17 mouse cellular contexts compared by ENCODE assay signal in the genomic region with DNA sequence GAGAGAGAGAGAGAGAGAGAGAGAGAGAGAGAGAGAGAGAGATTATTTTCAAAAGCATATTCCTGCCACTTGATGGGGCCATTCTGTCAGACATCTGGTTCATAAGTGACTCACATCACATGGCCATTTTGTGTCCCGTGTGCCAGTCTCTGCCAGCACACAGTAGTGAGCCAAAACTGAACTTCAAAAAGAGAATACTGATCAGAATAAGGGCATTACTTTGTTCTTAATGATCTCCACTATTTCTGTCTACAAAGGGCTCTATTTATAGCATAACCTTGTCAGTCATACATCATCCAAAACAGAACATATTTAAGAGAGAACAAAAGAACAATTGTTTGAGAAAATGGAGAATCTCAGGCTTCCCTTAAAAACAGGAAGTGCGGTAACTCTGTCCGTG. TPM values are rescaled to one million over a fixed set of nuclear protein-coding genes. Genes with fewer than 3 reads are reported as not detected.
DNase-seq lines count a peak whose midpoint lies in the region; ATAC-seq and TF ChIP-seq lines count a peak whose summit lies in the region.
"Had no signal": no experiment of that assay in that cellular context is flagged by ENCODE, and none has a peak within 500 bp of the region (broad histone marks: within the 10 kb centered on the region; RNA-seq: fewer than 3 reads in every experiment).

No protein-coding gene starts in this region.

- no peak for TF ChIP-seq EP300 in MEL (IDR thresholded peaks at IDR 0.05; ENCODE audit: low read depth in 1 of 2, low read length in 2 of 2)

- H3K27me3 ChIP-seq in forebrain, postnatal 0 days (ENCODE audit: insufficient read depth, low read length) = no peaks in the 10 kb centered on the region
- H3K27me3 ChIP-seq in forebrain, embryonic 15.5 days = no peaks in the 10 kb centered on the region
- no peaks in the 10 kb centered on the region for H3K27me3 ChIP-seq in lung, embryonic 14.5 days (ENCODE audit: insufficient read depth, low read length)
- H3K27me3 ChIP-seq in MEL (ENCODE audit: control insufficient read depth in 1 of 2, insufficient read depth in 2 of 2, low read length in 2 of 2) (no peaks in the 10 kb centered on the region), myocyte (ENCODE audit: control insufficient read depth, insufficient read depth, insufficient read length) (peaks cover 11% of the 10 kb centered on the region)
- H3K27me3 ChIP-seq: embryonic facial prominence, embryonic 15.5 days; hindbrain, embryonic 15.5 days; limb, embryonic 15.5 days; neural tube, embryonic 12.5 days had no signal

- H3K27ac ChIP-seq in forebrain, postnatal 0 days (ENCODE audit: low read depth, low read length) = no peak overlapping the region
- H3K27ac ChIP-seq in forebrain, embryonic 15.5 days (replicated peaks) = no peak overlapping the region
- H3K27ac ChIP-seq in lung, embryonic 14.5 days (ENCODE audit: low read depth) = no peak overlapping the region
- no peak overlapping the region for H3K27ac ChIP-seq in MEL (ENCODE audit: control insufficient read depth, low read depth, low read length)
- H3K27ac ChIP-seq: embryonic facial prominence, embryonic 15.5 days; hindbrain, embryonic 15.5 days; limb, embryonic 15.5 days; neural tube, embryonic 12.5 days had no signal

- no peak; the same call in 1 of the 2 replicates for TF ChIP-seq RAD21 in MEL (IDR thresholded peaks at IDR 0.05; ENCODE audit: low read depth, low read length)

- no peaks in the 10 kb centered on the region for H3K9me3 ChIP-seq in forebrain, postnatal 0 days (ENCODE audit: low read length)
- H3K9me3 ChIP-seq in forebrain, embryonic 15.5 days = no peaks in the 10 kb centered on the region
- H3K9me3 ChIP-seq in lung, embryonic 14.5 days (ENCODE audit: low read depth, low read length) = no peaks in the 10 kb centered on the region
- no peaks in the 10 kb centered on the region for H3K9me3 ChIP-seq in MEL (replicated peaks; ENCODE audit: insufficient read depth, low read length)
- H3K9me3 ChIP-seq: embryonic facial prominence, embryonic 15.5 days; hindbrain, embryonic 15.5 days; limb, embryonic 15.5 days; neural tube, embryonic 12.5 days had no signal

- no peaks in the 10 kb centered on the region for H3K36me3 ChIP-seq in forebrain, postnatal 0 days (ENCODE audit: insufficient read depth)
- no peaks in the 10 kb centered on the region for H3K36me3 ChIP-seq in forebrain, embryonic 15.5 days
- no peaks in the 10 kb centered on the region for H3K36me3 ChIP-seq in lung, embryonic 14.5 days (ENCODE audit: insufficient read depth)
- peaks cover 0 to 20% of the 10 kb centered on the region in 2 experiments; a peak in 2 of 4 replicates for H3K36me3 ChIP-seq in MEL (ENCODE audit: control insufficient read depth in 1 of 2, insufficient read depth in 2 of 2, low read length in 2 of 2)
- no peaks in the 10 kb centered on the region for H3K36me3 ChIP-seq in myocyte (ENCODE audit: control insufficient read depth, insufficient read depth)
- H3K36me3 ChIP-seq: embryonic facial prominence, embryonic 15.5 days; hindbrain, embryonic 15.5 days; limb, embryonic 15.5 days; neural tube, embryonic 12.5 days had no signal

- no peak for TF ChIP-seq CTCF in forebrain, postnatal 0 days (IDR thresholded peaks at IDR 0.05; ENCODE audit: low read depth)
- TF ChIP-seq CTCF in lung, embryonic 14.5 days (IDR thresholded peaks at IDR 0.05; ENCODE audit: low read depth) = no peak
- peak in 1 of 3 experiments; percentile 17; a peak in 1 of 6 replicates for TF ChIP-seq CTCF in MEL (IDR thresholded peaks at IDR 0.05 in 2 of 3, conservative IDR thresholded peaks at IDR 0.05 in 1 of 3; ENCODE audit: control insufficient read depth in 1 of 3, insufficient read depth in 1 of 3, low read depth in 2 of 3, low read length in 3 of 3, poor library complexity in 1 of 3, severe bottlenecking in 1 of 3)

- no peak overlapping the region for H3ac ChIP-seq in myocyte (ENCODE audit: control insufficient read depth, insufficient read length)

- H3K9ac ChIP-seq in forebrain, postnatal 0 days = no peak overlapping the region
- no peak overlapping the region for H3K9ac ChIP-seq in forebrain, embryonic 15.5 days (replicated peaks)
- H3K9ac ChIP-seq in lung, embryonic 14.5 days = no peak overlapping the region
- no peak overlapping the region for H3K9ac ChIP-seq in MEL (ENCODE audit: control insufficient read depth, low read depth, low read length, poor library complexity, severe bottlenecking)
- H3K9ac ChIP-seq: embryonic facial prominence, embryonic 15.5 days; hindbrain, embryonic 15.5 days; limb, embryonic 15.5 days; neural tube, embryonic 12.5 days had no signal

- no peak overlapping the region for H3K4me3 ChIP-seq in forebrain, postnatal 0 days (ENCODE audit: low read depth, low read length)
- no peak overlapping the region for H3K4me3 ChIP-seq in forebrain, embryonic 15.5 days
- no peak overlapping the region for H3K4me3 ChIP-seq in lung, embryonic 14.5 days (ENCODE audit: low read depth, low read length)
- no peak overlapping the region for H3K4me3 ChIP-seq in MEL (ENCODE audit: control insufficient read depth in 1 of 2, insufficient read depth in 1 of 2, low read depth in 2 of 2, low read length in 2 of 2)
- H3K4me3 ChIP-seq in myocyte = no peak overlapping the region
- H3K4me3 ChIP-seq: embryonic facial prominence, embryonic 15.5 days; hindbrain, embryonic 15.5 days; limb, embryonic 15.5 days; neural tube, embryonic 12.5 days had no signal

- DNase-seq in forebrain, postnatal 0 days = no peak
- DNase-seq in lung, embryonic 14.5 days = peak; percentile 17
- DNase-seq in lung, postnatal 4 days = no peak
- DNase-seq in MEL (ENCODE audit: low read depth, low spot score) = peak; percentile 67
- no peak for DNase-seq in left cerebral cortex, adult 18-20 months (ENCODE audit: low spot score in 2 of 2)
- DNase-seq: gastrocnemius, postnatal 14 days; kidney, adult 8-10 months; midbrain, embryonic 14.5 days had no signal

- ATAC-seq in forebrain, postnatal 0 days = peak; percentile 43; the same call in 1 of the 2 replicates
- no peak for ATAC-seq in forebrain, embryonic 15.5 days (replicated peaks)
- no peak for ATAC-seq in lung, embryonic 14.5 days (ENCODE audit: insufficient read depth)
- no peak for ATAC-seq in megakaryocyte progenitor cell, adult 5-6 weeks (replicated peaks; ENCODE audit: poor library complexity)
- ATAC-seq: forebrain, embryonic 14.5 days had no signal

- 62% methylated on average over 3 of the region's 3 CpGs for WGBS in forebrain, postnatal 0 days
- WGBS in forebrain, embryonic 15.5 days = 62% methylated on average over 3 of the region's 3 CpGs
- whole genome bisulfite sequencing in lung, embryonic 14.5 days = 60% methylated on average over 3 of the region's 3 CpGs

- TF ChIP-seq POLR2A in MEL (IDR thresholded peaks at IDR 0.05; ENCODE audit: control insufficient read depth in 1 of 2, insufficient read depth in 1 of 2, low read depth in 1 of 2, low read length in 2 of 2, poor library complexity in 1 of 2) = no peak
- TF ChIP-seq POLR2A in myocyte (IDR thresholded peaks at IDR 0.05; ENCODE audit: insufficient read length, low read depth) = no peak

- H3K4me2 ChIP-seq in forebrain, postnatal 0 days (ENCODE audit: low read depth) = no peak overlapping the region
- no peak overlapping the region for H3K4me2 ChIP-seq in forebrain, embryonic 15.5 days (replicated peaks)
- H3K4me2 ChIP-seq in lung, embryonic 14.5 days = no peak overlapping the region
- H3K4me2 ChIP-seq in myocyte (ENCODE audit: low read depth) = no peak overlapping the region
- H3K4me2 ChIP-seq: embryonic facial prominence, embryonic 15.5 days; hindbrain, embryonic 15.5 days; limb, embryonic 15.5 days; neural tube, embryonic 12.5 days had no signal

- H3K4me1 ChIP-seq in forebrain, postnatal 0 days (ENCODE audit: insufficient read depth) = 0 out of 2 replicates have a peak, but pooled peaks cover 11% of the 10 kb centered on the region
- H3K4me1 ChIP-seq in forebrain, embryonic 15.5 days = peaks cover 11% of the 10 kb centered on the region
- H3K4me1 ChIP-seq in lung, embryonic 14.5 days (ENCODE audit: insufficient read depth) = no peaks in the 10 kb centered on the region
- H3K4me1 ChIP-seq in MEL (ENCODE audit: control insufficient read depth in 1 of 2, insufficient read depth in 2 of 2, low read length in 2 of 2) = peaks cover 15 to 31% of the 10 kb centered on the region in 2 experiments
- H3K4me1 ChIP-seq: embryonic facial prominence, embryonic 15.5 days had no signal

- H3K79me2 ChIP-seq in MEL (ENCODE audit: control insufficient read depth, insufficient read depth, low read length, poor library complexity) (no peaks in the 10 kb centered on the region), myocyte (ENCODE audit: control insufficient read depth, insufficient read depth) (no peaks in the 10 kb centered on the region)

TF ChIP-seq in myocyte, 11 proteins besides CTCF, POLR2A, EP300 and RAD21 (continues in another document):
- no peak for TF ChIP-seq TCF3 (IDR thresholded peaks at IDR 0.05; ENCODE audit: insufficient read length, low read depth)
- TF ChIP-seq REST (IDR thresholded peaks at IDR 0.05; ENCODE audit: insufficient read depth, insufficient read length) = no peak

RNA-seq across cellular contexts. Expression of a gene that starts 28.2 kb away (rescaled TPM):
- 115 and 123 TPM in 2 replicates for total RNA-seq in forebrain, postnatal 0 days (2014; rRNA removed)
- polyA plus RNA-seq in forebrain, postnatal 0 days (2015; fragmentation: Nextera tagmentation; extraction: Ambion mirVana) = 235 and 257 TPM in 2 replicates
- 293 and 294 TPM in 2 replicates for polyA plus RNA-seq in forebrain, embryonic 15.5 days (2015; fragmentation: Nextera tagmentation; extraction: Ambion mirVana)
- polyA plus RNA-seq in lung, embryonic 14.5 days (2014; fragmentation: Nextera tagmentation; extraction: Ambion mirVana) = 322 and 366 TPM in 2 replicates
- total RNA-seq in MEL (2012; rRNA removed) = 203 and 241 TPM in 2 replicates
- polyA plus RNA-seq in MEL (2012; ENCODE audit: insufficient read depth in 1 of 2, insufficient read length in 2 of 2, low read depth in 1 of 2, low replicate concordance in 2 of 2, missing spikeins in 1 of 2) = 100 to 1,000 TPM in 1 of 2 experiments, not detected in 1; 152 TPM
- polyA plus RNA-seq in myocyte (2012; fragmentation: generic; extraction: Trizol) = 111 TPM
- 372 and 413 TPM in 2 replicates for total RNA-seq in megakaryocyte progenitor cell, adult 5-6 weeks (2015)
- 255 and 284 TPM in 2 replicates for total RNA-seq in megakaryocyte progenitor cell, adult 5-6 weeks (2017)
- 10 to 100 TPM; 86.3 to 96.7 TPM for total RNA-seq in left cerebral cortex, adult 18-20 months (2021)

RNA-seq across cellular contexts. Expression of a gene that starts 32.6 kb away (rescaled TPM):
- total RNA-seq in forebrain, postnatal 0 days (2014; rRNA removed) = 0.62 and 2.0 TPM in 2 replicates
- 1.7 and 2.0 TPM in 2 replicates for polyA plus RNA-seq in forebrain, postnatal 0 days (2015; fragmentation: Nextera tagmentation; extraction: Ambion mirVana)
- 0.61 and 0.65 TPM in 2 replicates for polyA plus RNA-seq in forebrain, embryonic 15.5 days (2015; fragmentation: Nextera tagmentation; extraction: Ambion mirVana)
- 0.30 and 0.34 TPM in 2 replicates for polyA plus RNA-seq in lung, embryonic 14.5 days (2014; fragmentation: Nextera tagmentation; extraction: Ambion mirVana)
- total RNA-seq in MEL (2012; rRNA removed) = 0.42 and 0.58 TPM in 2 replicates
- polyA plus RNA-seq in MEL (2012; ENCODE audit: insufficient read depth in 1 of 2, insufficient read length in 2 of 2, low read depth in 1 of 2, low replicate concordance in 2 of 2, missing spikeins in 1 of 2) = 1 to 10 TPM in 1 of 2 experiments, not detected in 1; 1.2 TPM
- 0.31 TPM for polyA plus RNA-seq in myocyte (2012; fragmentation: generic; extraction: Trizol)
- total RNA-seq in megakaryocyte progenitor cell, adult 5-6 weeks (2015) = 0.17 TPM in 1 of 2 replicates, not detected in the other
- total RNA-seq in megakaryocyte progenitor cell, adult 5-6 weeks (2017) = 0.25 TPM in 1 of 2 replicates, not detected in the other
- total RNA-seq in left cerebral cortex, adult 18-20 months (2021) = 1 to 10 TPM in 1 of 2 experiments, under 1 TPM in 1; 0.87 to 1.2 TPM
- total RNA-seq: common myeloid progenitor, adult 5-6 weeks had no signal

Comparison
In these comparisons a context has a peak if more than half of its experiments do, and no peak if none do; other contexts are left out.
1. DNase-seq: peak in lung, embryonic 14.5 days (single experiment) and MEL (single experiment); none in forebrain, postnatal 0 days (single experiment), lung, postnatal 4 days (0 of 2) and left cerebral cortex, adult 18-20 months (0 of 2).